Mouse (Mus musculus): ENCODE measurements around the gene Nxf2. TPM values are rescaled to one million over a fixed set of nuclear protein-coding genes. Genes with fewer than 3 reads are reported as not detected.

Nxf2 gene
- 0.45 and 0.80 TPM in 2 replicates for polyA plus RNA-seq (2014; fragmentation: Nextera tagmentation; extraction: Ambion mirVana)

GRCm38 (mm10) chrX:134964546-134964945, at the start of gene Nxf2:
Nxf2 (minus strand) TSS chrX:134964754.
- Histone ChIP-seq H3K9me3 (ENCODE audit: control insufficient read depth, low read length) (no peaks in the 10 kb centered on the region), H3K36me3 (ENCODE audit: control insufficient read depth, insufficient read depth, low read length) (no peaks in the 10 kb centered on the region), H3K27me3 (ENCODE audit: control insufficient read depth, insufficient read depth, low read length) (peaks cover 2% of the 10 kb centered on the region; the same call in 1 of the 2 replicates), H3K4me2 (peak within 1 kb of the TSS; percentile 33), H3K4me1 (ENCODE audit: control insufficient read depth, insufficient read depth, low read length) (no peaks in the 10 kb centered on the region), H3K27ac (ENCODE audit: low read depth, low read length) (no peak within 1 kb of the TSS), H3K9ac (ENCODE audit: low read length) (no peak within 1 kb of the TSS), H3K4me3 (ENCODE audit: low read depth, low read length) (0 out of 2 replicates have a peak within 1 kb of the TSS, but pooled peaks have one; percentile 9)
- ATAC-seq (ENCODE audit: low FRiP score) (no peak), DNase-seq (ENCODE audit: low spot score, missing footprints) (no peak)
- 93% methylated on average over 19 of the region's 19 CpGs for WGBS

- Histone ChIP-seq H3K4me2 (no peak overlapping the region), H3K27me3 (ENCODE audit: control insufficient read depth, insufficient read depth, low read length) (peaks cover 3% of the 10 kb centered on the region; the same call in 1 of the 2 replicates), H3K9ac (ENCODE audit: low read length) (no peak overlapping the region), H3K36me3 (ENCODE audit: control insufficient read depth, insufficient read depth, low read length) (no peaks in the 10 kb centered on the region), H3K9me3 (ENCODE audit: control insufficient read depth, low read length) (no peaks in the 10 kb centered on the region), H3K27ac (ENCODE audit: low read depth, low read length) (no peak overlapping the region), H3K4me3 (ENCODE audit: low read depth, low read length) (no peak overlapping the region), H3K4me1 (ENCODE audit: control insufficient read depth, insufficient read depth, low read length) (peaks cover 3% of the 10 kb centered on the region; the same call in 1 of the 2 replicates)
- no peak for ATAC-seq (ENCODE audit: low FRiP score)
- WGBS = 57% methylated on average over 3 of the region's 3 CpGs
- no peak for DNase-seq (ENCODE audit: low spot score, missing footprints)
Measured at GRCm38 (mm10) chrX:135011381-135011780, 46.8 kb upstream of the Nxf2 start.

GRCm38 (mm10) chrX:135009471-135009815, 44.9 kb upstream of the Nxf2 start:
- Histone ChIP-seq H3K9ac (ENCODE audit: low read length) (peak overlapping the region; percentile 47; the same call in 1 of the 2 replicates), H3K27me3 (ENCODE audit: control insufficient read depth, insufficient read depth, low read length) (peaks cover 3% of the 10 kb centered on the region; the same call in 1 of the 2 replicates), H3K9me3 (ENCODE audit: control insufficient read depth, low read length) (no peaks in the 10 kb centered on the region), H3K4me1 (ENCODE audit: control insufficient read depth, insufficient read depth, low read length) (peaks cover 3% of the 10 kb centered on the region; the same call in 1 of the 2 replicates), H3K4me3 (ENCODE audit: low read depth, low read length) (peak overlapping the region; percentile 56; the same call in 1 of the 2 replicates), H3K27ac (ENCODE audit: low read depth, low read length) (no peak overlapping the region), H3K36me3 (ENCODE audit: control insufficient read depth, insufficient read depth, low read length) (no peaks in the 10 kb centered on the region), H3K4me2 (peak overlapping the region; percentile 45)
- DNase-seq (ENCODE audit: low spot score, missing footprints) (no peak), ATAC-seq (ENCODE audit: low FRiP score) (peak; percentile 41)
- 32% methylated on average over 6 of the region's 6 CpGs for WGBS

- WGBS = 28% methylated on average over 42 of the region's 65 CpGs
- peak within 1 kb of the TSS; percentile 80 for H3K9ac ChIP-seq (ENCODE audit: low read length)
- DNase-seq (ENCODE audit: low spot score, missing footprints) = peak; percentile 94
- peaks cover 3% of the 10 kb centered on the region; the same call in 1 of the 2 replicates for H3K27me3 ChIP-seq (ENCODE audit: control insufficient read depth, insufficient read depth, low read length)
- H3K4me2 ChIP-seq = peak within 1 kb of the TSS; percentile 45
- peaks cover 3% of the 10 kb centered on the region; the same call in 1 of the 2 replicates for H3K4me1 ChIP-seq (ENCODE audit: control insufficient read depth, insufficient read depth, low read length)
- no peaks in the 10 kb centered on the region for H3K9me3 ChIP-seq (ENCODE audit: control insufficient read depth, low read length)
- ATAC-seq (ENCODE audit: low FRiP score) = peak; percentile 99
- peak within 1 kb of the TSS; percentile 88 for H3K27ac ChIP-seq (ENCODE audit: low read depth, low read length)
- peak within 1 kb of the TSS; percentile 56 for H3K4me3 ChIP-seq (ENCODE audit: low read depth, low read length)
- H3K36me3 ChIP-seq (ENCODE audit: control insufficient read depth, insufficient read depth, low read length) = no peaks in the 10 kb centered on the region
Measured at GRCm38 (mm10) chrX:135008720-135009470, 44.3 kb upstream of the Nxf2 start, which contains the start of gene Zmat1. Zmat1 (minus strand) TSS chrX:135009209.

- Histone ChIP-seq H3K4me2 (peak overlapping the region; percentile 43), H3K4me3 (ENCODE audit: low read depth, low read length) (peak overlapping the region; percentile 56), H3K4me1 (ENCODE audit: control insufficient read depth, insufficient read depth, low read length) (peaks cover 3% of the 10 kb centered on the region; the same call in 1 of the 2 replicates), H3K9me3 (ENCODE audit: control insufficient read depth, low read length) (no peaks in the 10 kb centered on the region), H3K27ac (ENCODE audit: low read depth, low read length) (no peak overlapping the region), H3K27me3 (ENCODE audit: control insufficient read depth, insufficient read depth, low read length) (peaks cover 3% of the 10 kb centered on the region; the same call in 1 of the 2 replicates), H3K9ac (ENCODE audit: low read length) (peak overlapping the region; percentile 40; the same call in 1 of the 2 replicates), H3K36me3 (ENCODE audit: control insufficient read depth, insufficient read depth, low read length) (no peaks in the 10 kb centered on the region)
- ATAC-seq (ENCODE audit: low FRiP score) = no peak
- 37% methylated on average over 5 of the region's 5 CpGs for WGBS
- no peak for DNase-seq (ENCODE audit: low spot score, missing footprints)
Measured at GRCm38 (mm10) chrX:135008021-135008420, 43.5 kb upstream of the Nxf2 start.

- no peaks in the 10 kb centered on the region for H3K36me3 ChIP-seq (ENCODE audit: control insufficient read depth, insufficient read depth, low read length)
- no peaks in the 10 kb centered on the region for H3K9me3 ChIP-seq (ENCODE audit: control insufficient read depth, low read length)
- no peak overlapping the region for H3K27ac ChIP-seq (ENCODE audit: low read depth, low read length)
- H3K4me1 ChIP-seq (ENCODE audit: control insufficient read depth, insufficient read depth, low read length) = no peaks in the 10 kb centered on the region
- 48% methylated on average over 38 of the region's 53 CpGs for WGBS
- ATAC-seq (ENCODE audit: low FRiP score) = peak; percentile 92
- no peak overlapping the region for H3K9ac ChIP-seq (ENCODE audit: low read length)
- H3K27me3 ChIP-seq (ENCODE audit: control insufficient read depth, insufficient read depth, low read length) = peaks cover 2% of the 10 kb centered on the region; the same call in 1 of the 2 replicates
- peak; percentile 86 for DNase-seq (ENCODE audit: low spot score, missing footprints)
- 0 out of 2 replicates have a peak overlapping the region, but pooled peaks have one; percentile 9 for H3K4me3 ChIP-seq (ENCODE audit: low read depth, low read length)
- peak overlapping the region; percentile 33 for H3K4me2 ChIP-seq
Measured at GRCm38 (mm10) chrX:134963305-134964094, 1.1 kb downstream of the Nxf2 start.

GRCm38 (mm10) chrX:134930361-134930760, 34.2 kb downstream of the Nxf2 start:
- H3K4me2 ChIP-seq = no peak overlapping the region
- no peak overlapping the region for H3K27ac ChIP-seq (ENCODE audit: low read depth, low read length)
- peak; percentile 89 for DNase-seq (ENCODE audit: low spot score, missing footprints)
- H3K9ac ChIP-seq (ENCODE audit: low read length) = no peak overlapping the region
- no peak overlapping the region for H3K4me3 ChIP-seq (ENCODE audit: low read depth, low read length)
- H3K9me3 ChIP-seq (ENCODE audit: control insufficient read depth, low read length) = no peaks in the 10 kb centered on the region
- 32% methylated on average over 5 of the region's 5 CpGs for WGBS
- H3K36me3 ChIP-seq (ENCODE audit: control insufficient read depth, insufficient read depth, low read length) = no peaks in the 10 kb centered on the region
- H3K27me3 ChIP-seq (ENCODE audit: control insufficient read depth, insufficient read depth, low read length) = no peaks in the 10 kb centered on the region
- H3K4me1 ChIP-seq (ENCODE audit: control insufficient read depth, insufficient read depth, low read length) = no peaks in the 10 kb centered on the region
- ATAC-seq (ENCODE audit: low FRiP score) = no peak

- no peak overlapping the region for H3K9ac ChIP-seq (ENCODE audit: low read length)
- no peaks in the 10 kb centered on the region for H3K9me3 ChIP-seq (ENCODE audit: control insufficient read depth, low read length)
- no peak overlapping the region for H3K4me2 ChIP-seq
- H3K36me3 ChIP-seq (ENCODE audit: control insufficient read depth, insufficient read depth, low read length) = no peaks in the 10 kb centered on the region
- no peak for DNase-seq (ENCODE audit: low spot score, missing footprints)
- H3K4me1 ChIP-seq (ENCODE audit: control insufficient read depth, insufficient read depth, low read length) = no peaks in the 10 kb centered on the region
- H3K27ac ChIP-seq (ENCODE audit: low read depth, low read length) = no peak overlapping the region
- no peak overlapping the region for H3K4me3 ChIP-seq (ENCODE audit: low read depth, low read length)
- no peak for ATAC-seq (ENCODE audit: low FRiP score)
- 76% methylated on average over 5 of the region's 5 CpGs for WGBS
- H3K27me3 ChIP-seq (ENCODE audit: control insufficient read depth, insufficient read depth, low read length) = no peaks in the 10 kb centered on the region
Measured at GRCm38 (mm10) chrX:134929927-134930326, 34.6 kb downstream of the Nxf2 start.

Measured in midbrain, embryonic 11.5 days (tissue).